Mouse (Mus musculus): ENCODE measurements around the gene Med12l. TPM values are rescaled to one million over a fixed set of nuclear protein-coding genes. Genes with fewer than 3 reads are reported as not detected.

Med12l gene
- polyA plus RNA-seq, 1 experiment: not detected

GRCm38 (mm10) chr3:59203802-59204520, 198.3 kb downstream of the Med12l start:
- H3K9me3 ChIP-seq (ENCODE audit: control insufficient read depth, low read length): no peaks in the 10 kb centered on the region
- TF ChIP-seq GATA1 (IDR thresholded peaks at IDR 0.05; ENCODE audit: low read length) (no peak), TAL1 (IDR thresholded peaks at IDR 0.05; ENCODE audit: low read length) (no peak)
- no peaks in the 10 kb centered on the region for H3K4me1 ChIP-seq (ENCODE audit: control insufficient read depth)
- H3K4me3 ChIP-seq (replicated peaks): no peak overlapping the region
- H3K36me3 ChIP-seq (ENCODE audit: control insufficient read depth): no peaks in the 10 kb centered on the region
- no peaks in the 10 kb centered on the region for H3K27me3 ChIP-seq (ENCODE audit: control insufficient read depth)

GRCm38 (mm10) chr3:59204719-59205503, 199.3 kb downstream of the Med12l start:
- Histone ChIP-seq H3K4me1 (ENCODE audit: control insufficient read depth) (no peaks in the 10 kb centered on the region), H3K27me3 (ENCODE audit: control insufficient read depth) (no peaks in the 10 kb centered on the region), H3K9me3 (ENCODE audit: control insufficient read depth, low read length) (no peaks in the 10 kb centered on the region), H3K36me3 (ENCODE audit: control insufficient read depth) (no peaks in the 10 kb centered on the region), H3K4me3 (replicated peaks) (no peak overlapping the region)
- no peak for TF ChIP-seq GATA1 (IDR thresholded peaks at IDR 0.05; ENCODE audit: low read length)
- TF ChIP-seq TAL1 (IDR thresholded peaks at IDR 0.05; ENCODE audit: low read length): no peak

- Histone ChIP-seq H3K4me3 (replicated peaks) (no peak overlapping the region), H3K9me3 (ENCODE audit: control insufficient read depth, low read length) (no peaks in the 10 kb centered on the region), H3K4me1 (ENCODE audit: control insufficient read depth) (no peaks in the 10 kb centered on the region), H3K36me3 (ENCODE audit: control insufficient read depth) (no peaks in the 10 kb centered on the region), H3K27me3 (ENCODE audit: control insufficient read depth) (no peaks in the 10 kb centered on the region)
- TF ChIP-seq TAL1 (IDR thresholded peaks at IDR 0.05; ENCODE audit: low read length) (no peak), GATA1 (IDR thresholded peaks at IDR 0.05; ENCODE audit: low read length) (no peak)
These were observed 200.3 kb downstream of the Med12l start for GRCm38 (mm10) chr3:59205941-59206340.

GRCm38 (mm10) chr3:59208650-59209548, 203.3 kb downstream of the Med12l start:
- no peaks in the 10 kb centered on the region for H3K36me3 ChIP-seq (ENCODE audit: control insufficient read depth)
- no peak overlapping the region for H3K4me3 ChIP-seq (replicated peaks)
- H3K4me1 ChIP-seq (ENCODE audit: control insufficient read depth): no peaks in the 10 kb centered on the region
- H3K27me3 ChIP-seq (ENCODE audit: control insufficient read depth): no peaks in the 10 kb centered on the region
- TF ChIP-seq TAL1 (IDR thresholded peaks at IDR 0.05; ENCODE audit: low read length): no peak
- TF ChIP-seq GATA1 (IDR thresholded peaks at IDR 0.05; ENCODE audit: low read length): no peak
- H3K9me3 ChIP-seq (ENCODE audit: control insufficient read depth, low read length): no peaks in the 10 kb centered on the region

- Histone ChIP-seq H3K27me3 (ENCODE audit: control insufficient read depth) (no peaks in the 10 kb centered on the region), H3K9me3 (ENCODE audit: control insufficient read depth, low read length) (no peaks in the 10 kb centered on the region), H3K4me1 (ENCODE audit: control insufficient read depth) (no peaks in the 10 kb centered on the region), H3K4me3 (replicated peaks) (no peak overlapping the region), H3K36me3 (ENCODE audit: control insufficient read depth) (no peaks in the 10 kb centered on the region)
- TF ChIP-seq TAL1 (IDR thresholded peaks at IDR 0.05; ENCODE audit: low read length) (no peak), GATA1 (IDR thresholded peaks at IDR 0.05; ENCODE audit: low read length) (no peak)
These were observed 204.5 kb downstream of the Med12l start for GRCm38 (mm10) chr3:59210089-59210488.

GRCm38 (mm10) chr3:59210727-59211126, 205.1 kb downstream of the Med12l start, which contains the start of gene P2ry13:
TSS of gene P2ry13 (minus strand) at chr3:59210882.
- no peak within 1 kb of the TSS for H3K4me3 ChIP-seq (replicated peaks)

GRCm38 (mm10) chr3:59211784-59212183, 206.2 kb downstream of the Med12l start:
- no peak for TF ChIP-seq TAL1 (IDR thresholded peaks at IDR 0.05; ENCODE audit: low read length)
- TF ChIP-seq GATA1 (IDR thresholded peaks at IDR 0.05; ENCODE audit: low read length): no peak
- H3K27me3 ChIP-seq (ENCODE audit: control insufficient read depth): no peaks in the 10 kb centered on the region
- no peaks in the 10 kb centered on the region for H3K4me1 ChIP-seq (ENCODE audit: control insufficient read depth)
- no peaks in the 10 kb centered on the region for H3K36me3 ChIP-seq (ENCODE audit: control insufficient read depth)
- H3K9me3 ChIP-seq (ENCODE audit: control insufficient read depth, low read length): no peaks in the 10 kb centered on the region
- no peak overlapping the region for H3K4me3 ChIP-seq (replicated peaks)

More at GRCm38 (mm10) chr3:59210727-59211126, 205.1 kb downstream of the Med12l start, which contains the start of gene P2ry13:
- Histone ChIP-seq H3K9me3 (ENCODE audit: control insufficient read depth, low read length) (no peaks in the 10 kb centered on the region), H3K27me3 (ENCODE audit: control insufficient read depth) (no peaks in the 10 kb centered on the region), H3K4me1 (ENCODE audit: control insufficient read depth) (no peaks in the 10 kb centered on the region), H3K36me3 (ENCODE audit: control insufficient read depth) (no peaks in the 10 kb centered on the region)
- TF ChIP-seq GATA1 (IDR thresholded peaks at IDR 0.05; ENCODE audit: low read length) (no peak), TAL1 (IDR thresholded peaks at IDR 0.05; ENCODE audit: low read length) (no peak)

GRCm38 (mm10) chr3:59212404-59212803, 206.8 kb downstream of the Med12l start:
- Histone ChIP-seq H3K27me3 (ENCODE audit: control insufficient read depth) (no peaks in the 10 kb centered on the region), H3K36me3 (ENCODE audit: control insufficient read depth) (no peaks in the 10 kb centered on the region), H3K4me1 (ENCODE audit: control insufficient read depth) (no peaks in the 10 kb centered on the region), H3K4me3 (replicated peaks) (no peak overlapping the region), H3K9me3 (ENCODE audit: control insufficient read depth, low read length) (no peaks in the 10 kb centered on the region)
- TF ChIP-seq TAL1 (IDR thresholded peaks at IDR 0.05; ENCODE audit: low read length): no peak
- no peak for TF ChIP-seq GATA1 (IDR thresholded peaks at IDR 0.05; ENCODE audit: low read length)

All from erythroblast, embryonic 14.5 days (primary cell).